Mouse (Mus musculus) brain, embryonic 14.5 days (tissue): Measurements from ENCODE around the gene Chaf1a.

Experiments
- CTCF ChIP-seq: fragments of 200-500 bp; IDR thresholded peaks from 2 replicates; pipeline ENCODE4 v1.5.1; 2012; ENCODE audit warnings: inconsistent platforms, mild to moderate bottlenecking, moderate library complexity, borderline replicate concordance; ENCODE audit not compliant: insufficient read depth, insufficient read length; ENCODE audit errors: extremely low read depth
- POLR2A ChIP-seq: fragments of 200-500 bp; IDR thresholded peaks from 2 replicates; pipeline ENCODE4 v1.6.1; 2012; ENCODE audit warnings: mild to moderate bottlenecking, inconsistent platforms, borderline replicate concordance; ENCODE audit not compliant: poor library complexity, insufficient read depth, insufficient read length, severe bottlenecking; ENCODE audit errors: extremely low read depth

DNA sequence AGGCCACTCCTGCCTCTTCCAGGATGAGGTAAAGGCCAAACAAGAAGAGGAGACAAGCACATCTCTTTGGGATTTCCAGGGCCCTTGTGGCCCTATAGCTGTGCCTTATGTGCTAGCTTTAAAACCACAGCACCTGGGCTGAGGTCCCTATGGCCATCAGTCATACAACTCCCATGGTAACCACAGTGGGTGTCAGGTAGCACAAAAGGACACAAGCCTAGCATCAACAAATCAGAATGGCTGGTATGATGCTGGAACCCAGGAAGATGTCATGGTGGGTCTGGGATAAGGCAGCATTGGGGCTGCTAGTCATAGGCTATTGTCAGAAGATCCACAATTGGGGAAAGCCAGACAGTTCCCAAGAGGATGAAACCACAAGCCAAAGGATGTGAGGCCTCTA lies 30.9 kb downstream of the Chaf1a start:
- TF ChIP-seq CTCF (no peak), POLR2A (no peak)
